Comparison of ENCODE assay signal across 15 mouse cellular contexts in genomic region chr10:16937705-16938104, GRCm38 (mm10).
"Had no signal": no experiment of that assay in that cellular context is flagged by ENCODE, and none has a peak within 500 bp of the region (broad histone marks: within the 10 kb centered on the region; RNA-seq: fewer than 3 reads in every experiment).

No protein-coding gene starts in this region.

- DNase-seq: kidney, adult 9 months; kidney, postnatal 4 days; lung, embryonic 14.5 days; lung, postnatal 10 days; lung, postnatal 4 days; right cerebral cortex, postnatal 4 days; thymus, postnatal 36 days had no signal

- H3K27ac ChIP-seq: kidney, postnatal 0 days; layer of hippocampus, adult 2 months; left cerebral cortex, adult 2 months; limb, embryonic 15.5 days; liver, embryonic 12.5 days; midbrain, embryonic 15.5 days; neural tube, embryonic 12.5 days; stomach, embryonic 15.5 days had no signal

- H3K4me1 ChIP-seq: limb, embryonic 15.5 days; liver, embryonic 12.5 days; midbrain, embryonic 15.5 days; neural tube, embryonic 12.5 days; stomach, embryonic 15.5 days had no signal

- H3K4me3 ChIP-seq: layer of hippocampus, adult 2 months; left cerebral cortex, adult 2 months; limb, embryonic 15.5 days; liver, embryonic 12.5 days; midbrain, embryonic 15.5 days; neural tube, embryonic 12.5 days; stomach, embryonic 15.5 days had no signal

- H3K36me3 ChIP-seq: limb, embryonic 15.5 days; liver, embryonic 12.5 days; midbrain, embryonic 15.5 days; neural tube, embryonic 12.5 days; stomach, embryonic 15.5 days had no signal

- H3K27me3 ChIP-seq: limb, embryonic 15.5 days; liver, embryonic 12.5 days; midbrain, embryonic 15.5 days; neural tube, embryonic 12.5 days; stomach, embryonic 15.5 days had no signal
